Mouse (Mus musculus) T-cell, adult 2 months (primary cell): ENCODE results near the gene Cdk15.

ENCODE experiments used
- DNase-seq: peaks from one replicate; pipeline ENCODE4 v3.0.0; 2022; ENCODE audit warnings: low spot score

Cdk15 gene

DNA sequence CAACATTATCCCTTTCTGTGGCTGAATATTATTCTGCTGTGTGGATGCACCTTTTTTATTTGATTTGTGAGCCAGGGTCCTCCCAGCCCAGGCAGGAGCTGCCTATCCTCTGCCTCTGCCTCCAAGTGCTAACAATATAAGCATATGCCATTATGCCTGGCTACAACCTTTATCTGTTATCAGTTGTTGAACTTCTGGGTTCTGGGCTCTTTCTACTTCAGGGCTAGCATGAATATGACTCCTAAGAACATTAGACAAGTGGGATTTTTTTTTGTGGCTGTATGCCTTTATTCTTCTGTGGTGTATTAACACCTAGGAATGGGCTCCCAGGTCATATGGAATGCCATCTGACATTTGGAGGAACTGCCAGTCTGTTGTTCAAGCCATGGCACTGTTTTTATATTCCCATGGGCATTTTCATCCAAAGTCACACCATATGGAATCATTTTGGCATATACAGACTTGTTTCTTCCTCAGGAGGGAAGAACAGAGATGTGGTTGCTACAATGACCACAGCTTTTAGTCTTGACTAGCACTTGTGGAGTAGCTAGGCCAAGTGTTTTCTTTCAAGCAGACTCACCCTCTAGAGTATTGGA is 113.7 kb downstream of the Cdk15 start:
- DNase-seq, result no peak

DNA sequence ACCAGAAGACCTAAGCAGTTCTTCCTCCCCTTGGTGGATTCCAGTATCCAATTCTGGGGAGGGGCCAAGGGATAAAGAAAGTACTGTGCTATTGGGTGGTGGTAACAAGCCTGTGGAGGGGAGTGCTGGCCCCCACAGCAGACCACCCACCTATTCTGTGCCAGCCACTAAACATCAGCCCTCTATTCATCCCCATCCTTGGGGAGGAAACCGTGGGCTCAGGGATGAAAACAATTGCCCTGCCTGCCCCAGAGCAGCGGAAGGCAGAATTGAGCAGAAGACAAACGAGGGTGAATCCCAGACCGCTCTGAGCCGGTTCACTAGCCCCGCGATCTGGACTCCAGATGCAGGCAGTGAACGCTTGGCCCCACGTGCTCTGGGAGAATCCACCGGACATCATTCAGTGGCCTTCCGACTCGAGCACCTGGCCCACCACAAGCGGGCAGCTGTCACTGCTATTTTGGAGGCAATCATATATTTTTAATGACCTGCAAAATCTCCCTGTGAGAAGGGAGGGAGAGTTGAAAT is 119.4 kb downstream of the Cdk15 start:
- no peak for DNase-seq

DNA sequence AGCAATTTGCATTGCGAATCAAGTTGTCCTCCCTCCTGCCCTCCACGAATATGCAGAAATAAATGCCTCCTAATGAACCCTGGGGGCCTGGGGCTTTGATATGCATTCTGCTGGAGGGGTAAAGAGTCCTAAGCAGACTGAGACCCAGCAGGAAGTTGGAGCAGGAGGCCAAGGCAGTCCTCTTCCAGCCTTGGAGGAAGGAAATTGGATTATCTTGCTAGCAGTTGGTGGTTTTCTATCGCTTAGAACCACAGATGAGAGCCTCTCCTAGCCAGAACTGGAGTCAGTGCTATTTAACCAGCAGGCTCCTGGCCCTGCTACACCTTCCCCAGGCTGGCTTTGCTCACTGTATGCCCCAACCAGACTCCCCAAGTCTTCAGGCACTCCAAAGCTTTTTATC is 119.9 kb downstream of the Cdk15 start:
- DNase-seq, result no peak

- no peak for DNase-seq
Measured at GRCm38 (mm10) chr1:59377312-59377711, 120.6 kb downstream of the Cdk15 start.

- no peak for DNase-seq
Measured at GRCm38 (mm10) chr1:59380926-59381325, 124.2 kb downstream of the Cdk15 start.

DNA sequence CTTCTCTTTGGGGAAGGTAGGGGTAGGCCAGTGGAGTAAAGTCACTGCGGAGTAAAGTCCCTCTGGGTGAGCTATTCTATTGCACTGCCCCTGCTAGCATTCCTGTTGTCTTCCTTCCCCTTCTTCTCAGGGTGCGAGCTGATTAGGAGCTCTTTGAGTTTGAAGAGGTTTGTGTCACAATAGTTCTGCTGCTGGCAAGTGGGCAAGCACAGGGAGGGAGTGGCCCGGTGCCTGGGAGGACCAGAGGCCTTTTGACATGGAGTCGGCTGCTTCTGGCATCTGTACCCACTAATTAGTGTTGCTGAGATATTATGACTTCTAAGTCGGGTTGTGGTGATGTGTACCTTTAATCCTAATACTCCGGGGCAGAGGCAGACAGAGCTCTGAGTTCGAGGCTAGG is 124.8 kb downstream of the Cdk15 start:
- no peak for DNase-seq

- no peak for DNase-seq
Measured at GRCm38 (mm10) chr1:59382516-59382915, 125.8 kb downstream of the Cdk15 start.

GRCm38 (mm10) chr1:59383049-59383610 is 126.4 kb downstream of the Cdk15 start:
- no peak for DNase-seq

DNA sequence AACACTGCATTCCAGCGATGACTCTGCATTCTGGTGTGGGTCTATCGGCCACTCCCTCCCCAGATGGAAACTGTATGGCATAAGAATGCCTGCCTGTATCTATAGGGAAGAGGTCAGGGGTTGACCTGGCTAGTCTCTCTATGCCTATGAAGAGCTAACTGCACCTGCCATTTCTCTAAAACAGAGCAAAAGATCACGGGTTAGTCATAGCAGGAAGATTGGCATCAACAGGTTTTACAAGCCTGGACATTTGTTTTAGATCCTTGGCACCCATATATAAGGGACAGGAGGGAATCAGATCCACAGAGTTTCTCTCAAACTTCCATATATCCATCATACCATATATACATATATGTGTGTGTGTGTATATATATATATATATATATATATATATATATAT is 127.7 kb downstream of the Cdk15 start:
- no peak for DNase-seq

DNA sequence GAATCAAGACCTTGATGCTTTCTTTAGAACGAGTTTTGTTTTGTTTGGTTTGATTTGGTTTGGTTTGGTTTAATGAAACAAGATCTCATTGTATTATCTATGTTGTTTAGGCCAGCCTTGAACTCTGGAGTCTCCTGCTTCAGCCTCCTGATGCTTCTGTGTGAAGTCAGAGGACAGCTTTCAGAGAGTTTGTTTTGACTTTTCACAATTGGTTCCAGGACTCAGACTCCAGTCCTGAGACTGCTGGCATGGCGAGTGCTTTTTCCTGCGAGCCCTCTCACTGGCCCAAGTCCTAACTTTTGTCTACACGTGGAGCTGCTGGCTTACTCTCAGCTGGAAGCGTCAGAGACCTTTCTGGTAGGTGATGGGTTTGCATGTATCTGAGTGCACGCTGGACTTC is 128.9 kb downstream of the Cdk15 start:
- no peak for DNase-seq

- no peak for DNase-seq
Measured at GRCm38 (mm10) chr1:59387542-59388314, 131.0 kb downstream of the Cdk15 start.

DNA sequence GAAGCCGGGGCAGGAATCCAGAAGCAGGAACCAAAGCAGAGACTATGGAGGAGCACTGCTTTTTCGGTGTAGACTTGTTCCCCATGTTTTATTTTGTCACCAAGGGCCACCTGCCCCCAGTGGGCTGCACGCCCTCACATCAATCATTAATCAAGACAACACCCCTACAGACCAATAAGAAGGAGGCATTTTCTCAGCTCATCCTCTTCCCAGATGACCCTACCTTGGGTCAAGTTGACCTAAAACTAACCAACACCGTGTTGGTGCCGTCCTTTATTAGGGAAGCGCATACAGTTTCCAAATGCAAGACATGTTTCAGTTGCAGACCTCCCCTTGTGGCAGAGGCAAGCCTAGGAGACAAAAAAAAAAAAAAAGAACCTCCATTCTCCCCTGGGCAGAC is 132.5 kb downstream of the Cdk15 start:
- no peak for DNase-seq

DNA sequence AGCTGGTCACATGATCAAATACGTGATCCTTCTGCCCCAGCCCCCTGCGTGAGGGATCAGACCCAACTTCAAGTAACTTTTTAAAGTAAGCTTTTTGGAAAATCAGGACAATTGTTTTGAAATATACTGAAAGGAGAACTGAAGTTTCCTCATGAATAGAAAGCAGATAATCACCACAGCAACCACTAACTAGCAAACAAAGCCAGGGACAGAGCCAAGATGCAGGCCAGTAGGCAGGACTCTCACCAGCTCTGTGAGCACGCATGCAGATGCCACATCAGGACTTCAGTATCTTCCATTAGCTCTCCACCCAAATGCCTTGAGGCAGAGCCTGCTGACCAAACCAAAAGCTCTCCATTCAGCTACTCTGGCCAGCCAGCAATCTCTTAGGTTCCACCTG is 135.0 kb downstream of the Cdk15 start:
- no peak for DNase-seq

DNA sequence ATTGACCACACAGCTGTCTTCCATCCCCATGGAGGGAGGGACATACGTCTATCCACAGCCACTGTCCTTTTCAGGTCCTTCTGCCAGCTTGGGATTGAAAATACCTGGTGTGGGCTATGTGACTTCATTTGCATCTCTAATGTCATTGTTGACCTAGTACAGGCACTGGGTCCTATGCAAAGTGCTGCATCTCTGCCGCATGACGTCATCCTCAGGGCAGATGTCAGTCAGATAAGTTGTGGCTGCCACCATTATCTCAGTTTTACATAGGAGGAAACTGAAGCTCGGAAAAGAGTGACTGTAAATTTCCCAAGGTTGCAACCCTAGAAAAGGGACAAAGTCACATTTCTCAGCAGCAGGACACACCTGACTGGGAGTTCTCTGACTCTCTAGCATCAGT is 137.4 kb downstream of the Cdk15 start:
- no peak for DNase-seq

DNA sequence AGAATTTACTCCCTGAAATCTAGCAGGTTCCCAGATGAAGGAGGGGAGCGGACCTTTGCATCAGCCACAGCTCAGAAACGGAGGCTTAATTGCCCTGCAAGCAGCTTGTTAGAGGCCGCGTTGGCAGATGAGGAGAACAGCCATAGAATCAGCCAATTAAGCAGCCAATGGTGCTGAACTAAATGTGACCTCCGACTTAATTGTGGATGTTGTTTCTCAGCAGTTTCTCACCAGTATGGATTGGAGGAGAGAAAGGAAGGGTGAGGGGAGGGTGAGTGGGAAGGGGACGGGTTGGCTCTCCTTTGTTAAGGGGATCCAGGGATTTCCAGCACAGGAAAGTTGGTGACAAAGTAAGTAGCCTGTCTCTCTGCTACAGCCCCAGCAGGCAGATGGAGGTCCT is 137.9 kb downstream of the Cdk15 start:
- no peak for DNase-seq

GRCm38 (mm10) chr1:59395992-59396391 is 139.3 kb downstream of the Cdk15 start:
- DNase-seq, result no peak

DNA sequence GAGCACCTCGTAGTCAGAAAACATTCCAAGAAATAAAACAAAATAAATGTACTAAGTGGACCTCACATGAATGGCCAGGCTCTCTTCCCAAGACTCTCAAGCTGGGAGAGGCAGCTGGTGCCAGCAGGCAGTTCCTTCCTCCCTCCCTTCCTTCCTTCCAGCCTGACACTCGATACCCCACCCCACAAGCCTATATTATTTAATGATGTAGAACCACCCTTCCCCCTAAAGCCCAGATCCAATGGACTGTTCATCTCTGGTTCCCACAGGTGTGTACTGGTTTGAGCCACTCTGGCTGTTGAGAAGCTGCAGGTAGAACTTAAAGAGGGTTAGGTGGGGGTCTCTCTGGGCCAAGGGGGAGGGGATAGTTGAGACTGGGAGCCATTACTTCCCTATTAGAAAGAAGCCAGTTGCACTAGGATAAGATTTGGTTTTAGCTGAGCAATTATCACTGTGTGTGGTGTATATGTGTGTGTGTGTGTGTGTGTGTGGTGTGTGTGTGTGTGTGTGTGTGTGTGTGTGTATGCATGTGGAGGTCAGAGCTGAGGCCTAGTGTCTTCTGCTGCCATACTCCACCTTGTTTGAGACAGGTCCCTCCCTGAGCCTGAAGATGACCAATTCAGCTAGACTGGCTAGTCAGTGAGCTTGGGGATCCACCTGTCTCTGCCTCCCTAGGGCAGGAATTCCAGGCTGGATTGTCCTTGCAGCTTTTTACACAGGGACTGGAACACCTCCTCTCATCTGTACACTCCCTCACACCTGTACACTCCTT is 143.0 kb downstream of the Cdk15 start:
- no peak for DNase-seq

DNA sequence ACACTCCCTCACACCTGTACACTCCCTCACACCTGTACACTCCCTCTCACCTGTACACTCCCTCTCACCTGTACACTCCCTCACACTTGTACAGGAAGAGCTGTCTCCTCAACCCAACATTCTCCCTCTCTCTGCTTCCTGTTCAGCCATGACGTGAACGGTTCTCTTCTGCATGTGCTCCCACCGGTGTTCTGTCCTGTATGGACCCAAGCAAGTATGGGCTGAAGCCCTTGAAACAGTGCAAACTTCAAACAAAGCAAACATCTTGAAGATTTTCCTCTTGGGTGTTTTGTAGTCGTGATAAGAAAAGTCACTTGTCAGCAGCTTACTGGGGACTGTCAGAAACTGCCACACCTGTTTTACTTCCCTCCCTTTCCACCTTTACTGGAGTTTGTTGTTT is 144.5 kb downstream of the Cdk15 start:
- no peak for DNase-seq
